Mouse (Mus musculus): ENCODE results near the gene C2cd2l. TPM values are rescaled to one million over a fixed set of nuclear protein-coding genes. Genes with fewer than 3 reads are reported as not detected.
"Not testable (repeated sequence)": the region's sequence is repeated elsewhere in the genome, so short reads cannot be mapped to it uniquely, and the experiment has no call there.

Gene C2cd2l
- polyA plus RNA-seq (2012; rRNA removed) (19.6 and 23.1 TPM in 2 replicates), polyA plus RNA-seq (2014; fragmentation: Nextera tagmentation; extraction: Ambion mirVana) (7.5 and 8.0 TPM in 2 replicates)

GRCm38 (mm10) chr9:44319887-44320798 lies at the start of gene C2cd2l:
Gene C2cd2l, minus strand, starts transcription at chr9:44320285.
- under 1% methylated on average over 34 of the region's 67 CpGs for WGBS
- ATAC-seq (ENCODE audit: low FRiP score, low read depth) (peak; percentile 99), DNase-seq (ENCODE audit: low spot score) (peak; percentile 99)
- Histone ChIP-seq H3K9ac (ENCODE audit: low read depth, low read length, severe bottlenecking) (peak within 1 kb of the TSS; percentile 73), H3K36me3 (ENCODE audit: control insufficient read depth, insufficient read depth, low read length) (peaks cover 17% of the 10 kb centered on the region), H3K27me3 (ENCODE audit: control insufficient read depth, insufficient read depth, low read length) (no peaks in the 10 kb centered on the region), H3K27ac (replicated peaks; ENCODE audit: low read depth, low read length) (peak within 1 kb of the TSS; percentile 53), H3K4me3 (replicated peaks; ENCODE audit: low read length) (peak within 1 kb of the TSS; percentile 89), H3K9me3 (ENCODE audit: control insufficient read depth, low read length) (no peaks in the 10 kb centered on the region), H3K4me1 (ENCODE audit: control insufficient read depth, insufficient read depth, low read length) (peaks cover 16% of the 10 kb centered on the region), H3K4me2 (replicated peaks; ENCODE audit: low read depth, low read length, severe bottlenecking) (peak within 1 kb of the TSS; percentile 93)
- TF ChIP-seq POLR2A (IDR thresholded peaks at IDR 0.05; ENCODE audit: borderline replicate concordance, extremely low read depth, insufficient read depth, insufficient read length): 0 out of 2 replicates have a peak, but pooled peaks have one; percentile 40

- Histone ChIP-seq H3K9me3 (ENCODE audit: control insufficient read depth, low read length) (no peaks in the 10 kb centered on the region), H3K27ac (replicated peaks; ENCODE audit: low read depth, low read length) (no peak overlapping the region)
- TF ChIP-seq POLR2A (IDR thresholded peaks at IDR 0.05; ENCODE audit: borderline replicate concordance, extremely low read depth, insufficient read depth, insufficient read length): no peak
These were observed 44.4 kb upstream of the C2cd2l start for GRCm38 (mm10) chr9:44364480-44364879.

GRCm38 (mm10) chr9:44361931-44362330 lies 41.8 kb upstream of the C2cd2l start:
- H3K27ac ChIP-seq (replicated peaks; ENCODE audit: low read depth, low read length): 0 out of 2 replicates have a peak overlapping the region, but pooled peaks have one; percentile 9
- ATAC-seq (ENCODE audit: low FRiP score, low read depth): peak; percentile 45; the same call in 1 of the 2 replicates
- DNase-seq (ENCODE audit: low spot score); H3K9me3 ChIP-seq (ENCODE audit: control insufficient read depth, low read length); H3K4me1 ChIP-seq (ENCODE audit: control insufficient read depth, insufficient read depth, low read length); H3K27me3 ChIP-seq (ENCODE audit: control insufficient read depth, insufficient read depth, low read length): not testable (repeated sequence)
- H3K9ac ChIP-seq (ENCODE audit: low read depth, low read length, severe bottlenecking): 0 out of 2 replicates have a peak overlapping the region, but pooled peaks have one; percentile 75
- 33% methylated on average over 4 of the region's 4 CpGs for WGBS
- peak overlapping the region; percentile 87 for H3K4me3 ChIP-seq (replicated peaks; ENCODE audit: low read length)
- peak overlapping the region; percentile 72 for H3K4me2 ChIP-seq (replicated peaks; ENCODE audit: low read depth, low read length, severe bottlenecking)
- peaks cover 25% of the 10 kb centered on the region for H3K36me3 ChIP-seq (ENCODE audit: control insufficient read depth, insufficient read depth, low read length)

More at GRCm38 (mm10) chr9:44364480-44364879, 44.4 kb upstream of the C2cd2l start:
- Histone ChIP-seq H3K27me3 (ENCODE audit: control insufficient read depth, insufficient read depth, low read length) (no peaks in the 10 kb centered on the region), H3K4me2 (replicated peaks; ENCODE audit: low read depth, low read length, severe bottlenecking) (no peak overlapping the region), H3K4me3 (replicated peaks; ENCODE audit: low read length) (no peak overlapping the region), H3K4me1 (ENCODE audit: control insufficient read depth, insufficient read depth, low read length) (peaks cover 6% of the 10 kb centered on the region; the same call in 1 of the 2 replicates), H3K36me3 (ENCODE audit: control insufficient read depth, insufficient read depth, low read length) (peaks cover 3% of the 10 kb centered on the region), H3K9ac (ENCODE audit: low read depth, low read length, severe bottlenecking) (no peak overlapping the region)
- DNase-seq (ENCODE audit: low spot score) (no peak), ATAC-seq (ENCODE audit: low FRiP score, low read depth) (no peak)
- 60% methylated on average over 3 of the region's 3 CpGs for WGBS

GRCm38 (mm10) chr9:44361190-44361917 lies 41.3 kb upstream of the C2cd2l start, which contains the start of gene Vps11:
Gene Vps11, minus strand, starts transcription at chr9:44361670.
- Histone ChIP-seq H3K4me2 (replicated peaks; ENCODE audit: low read depth, low read length, severe bottlenecking) (peak within 1 kb of the TSS; percentile 72), H3K27ac (replicated peaks; ENCODE audit: low read depth, low read length) (0 out of 2 replicates have a peak within 1 kb of the TSS, but pooled peaks have one; percentile 30), H3K9me3 (ENCODE audit: control insufficient read depth, low read length) (no peaks in the 10 kb centered on the region), H3K36me3 (ENCODE audit: control insufficient read depth, insufficient read depth, low read length) (peaks cover 31% of the 10 kb centered on the region), H3K4me1 (ENCODE audit: control insufficient read depth, insufficient read depth, low read length) (peaks cover 6% of the 10 kb centered on the region; the same call in 1 of the 2 replicates), H3K27me3 (ENCODE audit: control insufficient read depth, insufficient read depth, low read length) (no peaks in the 10 kb centered on the region), H3K9ac (ENCODE audit: low read depth, low read length, severe bottlenecking) (peak within 1 kb of the TSS; percentile 75), H3K4me3 (replicated peaks; ENCODE audit: low read length) (peak within 1 kb of the TSS; percentile 87)
- under 1% methylated on average over 44 of the region's 44 CpGs for WGBS
- peak; percentile 49; the same call in 1 of the 2 replicates for TF ChIP-seq POLR2A (IDR thresholded peaks at IDR 0.05; ENCODE audit: borderline replicate concordance, extremely low read depth, insufficient read depth, insufficient read length)
- DNase-seq (ENCODE audit: low spot score): peak; percentile 96
- peak; percentile 95 for ATAC-seq (ENCODE audit: low FRiP score, low read depth)

GRCm38 (mm10) chr9:44357207-44357606 lies 37.1 kb upstream of the C2cd2l start:
- peaks cover 6% of the 10 kb centered on the region; the same call in 1 of the 2 replicates for H3K4me1 ChIP-seq (ENCODE audit: control insufficient read depth, insufficient read depth, low read length)
- no peak overlapping the region for H3K4me3 ChIP-seq (replicated peaks; ENCODE audit: low read length)
- H3K27me3 ChIP-seq (ENCODE audit: control insufficient read depth, insufficient read depth, low read length): no peaks in the 10 kb centered on the region
- no peak for DNase-seq (ENCODE audit: low spot score)
- no peak overlapping the region for H3K9ac ChIP-seq (ENCODE audit: low read depth, low read length, severe bottlenecking)
- peaks cover 72% of the 10 kb centered on the region for H3K36me3 ChIP-seq (ENCODE audit: control insufficient read depth, insufficient read depth, low read length)
- no peak for TF ChIP-seq POLR2A (IDR thresholded peaks at IDR 0.05; ENCODE audit: borderline replicate concordance, extremely low read depth, insufficient read depth, insufficient read length)
- 72% methylated on average over 4 of the region's 4 CpGs for WGBS
- no peak overlapping the region for H3K4me2 ChIP-seq (replicated peaks; ENCODE audit: low read depth, low read length, severe bottlenecking)
- no peaks in the 10 kb centered on the region for H3K9me3 ChIP-seq (ENCODE audit: control insufficient read depth, low read length)
- no peak for ATAC-seq (ENCODE audit: low FRiP score, low read depth)
- H3K27ac ChIP-seq (replicated peaks; ENCODE audit: low read depth, low read length): no peak overlapping the region
